Mouse (Mus musculus) kidney, embryonic 15.5 days (tissue): ENCODE results near the gene Etv6. TPM values are rescaled to one million over a fixed set of nuclear protein-coding genes. Genes with fewer than 3 reads are reported as not detected.

Source experiments
- ATAC-seq: fragments of 200-750 bp; cut with Nextera tagmentation; replicated peaks from 2 replicates; pipeline ENCODE4 v1.8.0; 2017; ENCODE audit warnings: moderate TSS enrichment; ENCODE audit not compliant: low FRiP score
- H3K27ac ChIP-seq: fragments of 300-500 bp; sonication (generic); 2 replicates; pipeline ENCODE4 v1.5.1; 2015; ENCODE audit warnings: mild to moderate bottlenecking, inconsistent platforms
- H3K27me3 ChIP-seq: fragments of 300-500 bp; sonication (generic); 2 replicates; pipeline ENCODE4 v1.6.1; 2015; ENCODE audit warnings: inconsistent platforms
- H3K36me3 ChIP-seq: fragments of 300-500 bp; sonication (generic); 2 replicates; pipeline ENCODE4 v1.6.1; 2015; ENCODE audit warnings: inconsistent platforms
- H3K4me1 ChIP-seq: fragments of 300-500 bp; sonication (generic); 2 replicates; pipeline ENCODE4 v1.6.1; 2015; ENCODE audit warnings: inconsistent platforms
- H3K4me2 ChIP-seq: fragments of 300-500 bp; sonication (generic); 2 replicates; pipeline ENCODE4 v1.6.1; 2015; ENCODE audit warnings: moderate library complexity, mild to moderate bottlenecking, inconsistent platforms
- H3K4me3 ChIP-seq: fragments of 300-500 bp; sonication (generic); replicated peaks from 2 replicates; pipeline ENCODE4 v1.5.1; 2015; ENCODE audit warnings: mild to moderate bottlenecking, inconsistent platforms
- H3K9ac ChIP-seq: fragments of 300-500 bp; sonication (generic); 2 replicates; pipeline ENCODE4 v1.6.1; 2015; ENCODE audit warnings: mild to moderate bottlenecking, inconsistent platforms
- H3K9me3 ChIP-seq: fragments of 300-500 bp; sonication (generic); replicated peaks from 2 replicates; pipeline ENCODE4 v1.6.1; 2016; ENCODE audit warnings: inconsistent platforms
- WGBS: fragments of 180-500 bp; shearing (Covaris S2); methylation state at CpG from one replicate; pipeline ENCODE4 v1.1.7; 2015; ENCODE audit warnings: mixed read lengths; 5-methylcytosine and 5-hydroxymethylcytosine counted together
- polyA plus RNA-seq: library from polyadenylated mRNA; unstranded; fragments of >200 nt; fragmentation: Nextera tagmentation; extraction: Ambion mirVana; gene quantifications from 2 replicates; pipeline ENCODE4 v1.2.1, GENCODE M21; 2015

Gene Etv6
- polyA plus RNA-seq, 1 experiment from 2014 or later: 13.0 TPM

DNA sequence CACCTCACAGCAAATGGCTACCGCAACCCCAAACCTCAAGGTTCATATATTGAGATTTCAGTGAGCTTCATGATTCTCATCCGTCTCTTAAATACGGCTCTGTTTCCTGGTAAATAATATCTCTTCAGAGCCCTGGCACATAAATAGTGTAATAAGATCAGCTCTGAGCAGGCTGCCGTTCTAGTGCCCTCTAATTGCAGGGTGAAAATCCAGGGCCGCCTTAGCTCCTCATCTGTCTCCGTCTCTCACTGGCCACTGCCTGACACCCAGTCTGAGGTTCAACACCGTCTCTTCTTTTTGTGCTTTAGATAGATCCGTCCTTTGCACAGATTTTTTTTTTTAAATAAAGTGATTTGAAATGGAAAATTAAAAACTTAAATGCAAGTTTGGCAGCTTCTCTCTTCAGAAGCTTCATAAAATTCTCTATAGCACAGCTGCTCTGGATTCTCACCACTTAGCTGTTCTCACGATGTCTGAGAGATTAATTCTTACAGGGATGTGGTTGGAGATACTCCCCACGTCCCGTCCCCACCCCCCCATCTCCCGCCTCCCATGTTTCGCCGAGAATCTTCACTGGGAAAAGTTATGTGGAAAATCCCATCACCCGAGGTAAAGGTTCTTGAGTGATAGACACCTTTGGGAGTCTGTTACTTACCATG lies 115.7 kb downstream of the Etv6 start:
- peak overlapping the region; percentile 81 for H3K27ac ChIP-seq
- no peaks in the 10 kb centered on the region for H3K9me3 ChIP-seq
- no peaks in the 10 kb centered on the region for H3K27me3 ChIP-seq
- no peak overlapping the region for H3K9ac ChIP-seq
- no peak overlapping the region for H3K4me2 ChIP-seq
- ATAC-seq: no peak
- no peak overlapping the region for H3K4me3 ChIP-seq
- 48% methylated on average over 15 of the region's 15 CpGs for WGBS
- peaks cover 47% of the 10 kb centered on the region for H3K4me1 ChIP-seq
- no peaks in the 10 kb centered on the region for H3K36me3 ChIP-seq

DNA sequence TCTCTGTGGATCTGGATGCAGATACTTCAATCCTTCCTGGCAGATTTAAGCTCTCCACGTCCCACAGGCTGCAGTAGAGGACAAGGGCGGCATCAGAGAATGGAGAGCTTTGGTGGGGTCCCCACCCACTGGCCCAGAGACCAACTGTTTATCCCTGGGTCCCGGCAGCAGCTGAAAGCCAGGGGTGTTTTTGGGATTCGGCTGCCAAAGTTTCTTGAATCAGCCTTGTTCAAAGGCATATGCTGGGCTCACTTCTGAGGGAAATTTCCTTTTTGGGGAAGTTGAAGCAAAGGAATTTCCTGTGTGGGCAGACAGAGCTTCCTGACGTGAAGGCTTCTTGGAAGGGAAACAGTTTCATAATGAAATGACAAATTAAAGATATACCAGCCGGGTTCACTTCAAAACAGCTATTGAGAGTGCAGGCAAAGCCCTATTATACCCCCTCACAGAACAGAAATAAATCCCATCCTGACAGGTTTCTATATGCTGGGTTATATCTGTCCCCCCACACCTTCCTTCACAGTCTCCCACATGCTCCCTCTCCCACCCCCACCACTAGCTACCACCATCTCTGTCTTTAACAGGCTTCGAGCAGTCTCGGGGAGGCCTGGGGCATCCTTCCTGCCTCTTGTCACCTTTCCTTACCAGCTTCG lies 116.5 kb downstream of the Etv6 start:
- Histone ChIP-seq H3K4me3 (no peak overlapping the region), H3K4me2 (no peak overlapping the region), H3K36me3 (no peaks in the 10 kb centered on the region), H3K27me3 (no peaks in the 10 kb centered on the region), H3K27ac (peak overlapping the region; percentile 81), H3K9ac (no peak overlapping the region), H3K4me1 (peaks cover 52% of the 10 kb centered on the region), H3K9me3 (no peaks in the 10 kb centered on the region)
- ATAC-seq: no peak; the same call in 1 of the 2 replicates
- WGBS: 53% methylated on average over 9 of the region's 9 CpGs

DNA sequence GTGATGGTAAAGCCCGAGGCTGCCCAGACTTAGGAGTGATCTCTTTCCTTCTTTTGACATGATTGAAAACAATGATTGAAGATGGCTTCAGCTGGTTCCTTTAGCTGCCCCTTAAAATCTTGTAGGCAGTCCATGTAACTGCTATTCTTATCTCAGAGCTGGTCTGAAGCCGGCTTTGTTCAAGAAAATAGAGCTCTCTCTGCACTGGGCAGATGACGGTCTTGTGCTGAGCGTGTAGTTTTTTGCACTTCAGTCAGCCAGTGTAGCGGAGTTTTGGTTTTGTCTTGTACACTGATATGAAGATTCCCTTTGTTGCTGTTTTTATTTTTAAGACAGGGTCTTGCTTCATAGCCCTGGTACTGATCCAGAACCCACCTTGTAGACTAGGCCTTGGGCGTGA lies 117.0 kb downstream of the Etv6 start:
- Histone ChIP-seq H3K36me3 (no peaks in the 10 kb centered on the region), H3K4me2 (no peak overlapping the region), H3K27me3 (no peaks in the 10 kb centered on the region), H3K9me3 (no peaks in the 10 kb centered on the region), H3K4me1 (peaks cover 54% of the 10 kb centered on the region), H3K9ac (no peak overlapping the region), H3K27ac (peak overlapping the region; percentile 81), H3K4me3 (no peak overlapping the region)
- WGBS: 71% methylated on average over 6 of the region's 6 CpGs
- no peak for ATAC-seq

DNA sequence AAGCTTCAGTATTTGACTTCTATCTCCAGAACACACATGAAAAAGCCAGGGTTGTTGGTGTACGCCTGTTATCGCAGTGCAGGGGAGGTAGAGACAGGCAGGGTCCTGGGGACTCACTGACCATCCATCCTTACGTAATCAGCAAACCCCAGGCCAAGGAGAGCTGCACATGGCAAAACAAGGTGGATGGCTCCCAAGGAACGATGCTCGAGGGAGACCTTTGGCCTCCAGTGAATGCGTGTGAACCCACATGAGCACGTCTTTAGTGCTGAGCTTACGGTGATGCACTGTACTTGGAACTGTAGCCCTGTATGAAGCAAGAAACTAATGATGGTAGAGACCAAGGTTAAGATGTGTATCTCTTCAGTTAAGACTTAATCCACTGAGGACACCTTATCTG lies 119.2 kb downstream of the Etv6 start:
- 86% methylated on average over 8 of the region's 8 CpGs for WGBS
- Histone ChIP-seq H3K4me1 (peaks cover 54% of the 10 kb centered on the region), H3K36me3 (no peaks in the 10 kb centered on the region), H3K4me2 (no peak overlapping the region), H3K27ac (no peak overlapping the region), H3K9me3 (no peaks in the 10 kb centered on the region), H3K4me3 (no peak overlapping the region), H3K27me3 (no peaks in the 10 kb centered on the region), H3K9ac (no peak overlapping the region)
- ATAC-seq: no peak

DNA sequence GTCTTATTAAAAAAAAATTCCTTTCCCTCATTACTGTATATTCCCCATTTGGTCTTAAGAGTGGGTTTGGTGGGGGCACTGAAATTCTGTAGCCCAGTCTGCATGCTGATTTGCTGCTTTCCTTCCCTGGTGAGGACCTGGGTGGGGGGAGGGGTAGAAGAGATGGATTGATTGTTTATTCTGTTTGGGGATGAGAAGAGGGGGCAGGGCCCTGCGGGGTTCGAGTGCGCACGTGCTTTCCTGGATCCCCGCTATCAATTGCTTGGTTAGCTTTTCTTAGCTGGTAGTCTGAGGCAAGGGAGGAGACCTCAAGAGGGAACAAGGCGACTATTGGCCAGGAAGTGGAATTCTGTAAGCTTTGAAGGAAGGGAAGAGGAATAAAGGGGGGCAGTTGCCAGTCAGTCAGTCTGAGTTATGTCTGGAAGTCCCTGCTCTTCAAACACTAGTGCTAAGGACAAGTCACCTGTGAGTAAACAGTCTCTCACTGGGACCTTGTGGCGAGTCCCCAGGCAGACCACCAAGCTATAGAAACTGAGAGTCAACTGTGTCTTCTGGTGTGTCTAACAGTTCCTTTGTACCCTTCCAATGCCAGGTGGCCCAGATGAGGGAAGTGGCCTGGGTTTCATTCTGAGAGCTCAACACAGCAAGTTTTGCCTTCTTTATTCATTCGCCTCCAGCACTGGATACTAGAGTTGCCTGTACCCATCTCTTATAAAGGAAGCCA lies 120.6 kb downstream of the Etv6 start:
- Histone ChIP-seq H3K9ac (no peak overlapping the region), H3K4me2 (no peak overlapping the region), H3K9me3 (no peaks in the 10 kb centered on the region), H3K27ac (no peak overlapping the region), H3K4me3 (no peak overlapping the region), H3K4me1 (peaks cover 48% of the 10 kb centered on the region), H3K36me3 (0 out of 2 replicates have a peak, but pooled peaks cover 2% of the 10 kb centered on the region), H3K27me3 (no peaks in the 10 kb centered on the region)
- 48% methylated on average over 8 of the region's 8 CpGs for WGBS
- no peak for ATAC-seq

DNA sequence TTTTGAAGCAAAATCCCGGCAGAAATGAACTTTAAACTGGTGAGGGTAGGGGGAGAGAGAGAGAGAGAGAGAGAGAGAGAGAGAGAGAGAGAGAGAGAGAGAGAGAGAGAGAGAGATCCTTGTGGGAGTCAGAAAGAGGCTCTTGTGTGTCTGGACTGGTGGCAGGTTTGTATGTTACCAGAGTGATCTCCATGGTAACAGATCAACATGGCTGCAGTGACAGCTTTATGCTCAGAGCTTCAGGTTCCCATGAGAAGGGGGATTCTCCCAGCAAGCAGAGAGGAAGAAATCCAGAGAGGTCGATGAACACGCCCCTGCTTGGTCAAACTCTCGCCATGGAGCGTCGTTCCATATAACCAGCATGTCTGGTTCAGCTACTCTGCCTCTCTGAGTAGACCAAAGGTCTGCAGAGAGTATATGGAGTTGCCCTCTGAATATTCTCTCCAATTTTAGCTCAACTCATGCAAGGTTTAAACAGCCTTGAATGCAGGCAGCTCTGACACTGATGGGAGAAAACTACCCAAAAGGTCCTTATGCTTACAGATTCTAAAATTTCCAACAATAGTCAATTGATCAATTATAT lies 122.1 kb downstream of the Etv6 start:
- ATAC-seq: 0 out of 2 replicates have a peak, but pooled peaks have one; percentile 40

DNA sequence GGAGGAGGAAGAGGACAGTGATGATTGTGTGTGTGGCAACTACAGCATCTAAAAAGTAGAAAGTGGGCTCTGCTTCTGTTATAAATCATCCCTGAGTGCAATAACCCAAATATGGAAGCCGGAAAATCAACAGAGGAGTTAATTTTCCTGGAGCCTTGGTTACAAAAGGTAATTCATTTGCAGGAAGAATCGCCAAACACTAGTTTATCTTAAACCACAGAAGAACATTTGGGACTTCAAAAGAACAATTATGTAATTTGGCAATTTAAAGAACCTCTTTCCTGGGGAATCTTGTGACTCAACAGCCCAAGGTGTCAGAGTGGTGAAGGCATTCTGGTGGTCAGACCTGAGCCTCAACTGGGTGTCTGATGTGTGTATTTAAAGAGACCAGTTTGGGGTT lies 122.7 kb downstream of the Etv6 start:
- no peak overlapping the region for H3K4me2 ChIP-seq
- 59% methylated on average over 2 of the region's 2 CpGs for WGBS
- no peaks in the 10 kb centered on the region for H3K27me3 ChIP-seq
- no peaks in the 10 kb centered on the region for H3K9me3 ChIP-seq
- H3K4me1 ChIP-seq: peaks cover 37% of the 10 kb centered on the region
- 0 out of 2 replicates have a peak, but pooled peaks cover 5% of the 10 kb centered on the region for H3K36me3 ChIP-seq
- no peak overlapping the region for H3K4me3 ChIP-seq
- no peak for ATAC-seq
- no peak overlapping the region for H3K27ac ChIP-seq
- H3K9ac ChIP-seq: no peak overlapping the region

More for the DNA sequence above, 122.1 kb downstream of the Etv6 start:
- 31% methylated on average over 6 of the region's 6 CpGs for WGBS
- Histone ChIP-seq H3K36me3 (0 out of 2 replicates have a peak, but pooled peaks cover 5% of the 10 kb centered on the region), H3K4me3 (no peak overlapping the region), H3K27ac (no peak overlapping the region), H3K4me1 (peaks cover 41% of the 10 kb centered on the region), H3K9ac (no peak overlapping the region), H3K9me3 (no peaks in the 10 kb centered on the region), H3K4me2 (no peak overlapping the region), H3K27me3 (no peaks in the 10 kb centered on the region)

DNA sequence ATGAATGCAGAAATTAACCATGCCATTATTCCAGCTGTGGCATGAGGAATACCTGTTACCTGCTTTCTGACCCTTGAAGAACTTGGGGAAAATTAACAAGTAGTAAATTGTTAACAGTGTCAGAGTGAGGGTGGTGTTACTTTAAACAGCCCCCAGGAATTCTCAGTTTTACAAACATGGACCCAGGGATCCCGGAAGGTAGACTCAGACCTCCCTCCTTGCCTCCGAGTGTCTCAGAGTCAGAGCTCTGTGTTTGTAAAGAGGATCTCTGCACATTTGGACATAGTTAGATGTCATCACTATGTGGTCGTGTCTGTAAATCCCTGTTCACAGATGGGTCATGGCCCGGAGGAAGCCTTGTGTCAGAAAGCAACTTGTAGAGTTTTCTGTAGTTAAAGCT lies 124.2 kb downstream of the Etv6 start:
- H3K36me3 ChIP-seq: 0 out of 2 replicates have a peak, but pooled peaks cover 5% of the 10 kb centered on the region
- no peak overlapping the region for H3K27ac ChIP-seq
- no peak for ATAC-seq
- no peaks in the 10 kb centered on the region for H3K9me3 ChIP-seq
- WGBS: 72% methylated on average over 4 of the region's 4 CpGs
- H3K9ac ChIP-seq: no peak overlapping the region
- no peaks in the 10 kb centered on the region for H3K27me3 ChIP-seq
- H3K4me2 ChIP-seq: no peak overlapping the region
- no peak overlapping the region for H3K4me3 ChIP-seq
- H3K4me1 ChIP-seq: peaks cover 41% of the 10 kb centered on the region

DNA sequence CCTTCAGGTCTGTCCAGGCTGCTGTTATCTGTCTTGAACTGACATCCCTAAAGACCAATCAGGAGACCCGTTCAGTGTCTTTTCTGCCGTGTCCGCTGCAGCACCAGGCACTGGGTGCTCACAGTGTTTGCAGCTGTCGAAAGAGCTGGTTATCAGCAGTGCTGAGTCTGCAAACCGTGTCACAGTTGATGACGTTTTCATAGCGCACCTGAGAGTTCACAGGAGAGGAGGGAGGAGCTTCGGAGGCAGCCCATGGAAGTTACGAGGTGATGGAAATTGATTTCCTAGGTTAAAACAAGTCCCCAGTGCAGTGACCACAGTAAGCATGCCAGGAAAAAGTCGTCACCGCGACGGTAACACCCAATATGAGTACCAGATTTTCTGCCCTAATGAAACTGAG lies 125.5 kb downstream of the Etv6 start:
- no peaks in the 10 kb centered on the region for H3K27me3 ChIP-seq
- no peaks in the 10 kb centered on the region for H3K9me3 ChIP-seq
- ATAC-seq: no peak
- H3K36me3 ChIP-seq: 0 out of 2 replicates have a peak, but pooled peaks cover 5% of the 10 kb centered on the region
- no peak overlapping the region for H3K4me3 ChIP-seq
- no peak overlapping the region for H3K9ac ChIP-seq
- 62% methylated on average over 13 of the region's 13 CpGs for WGBS
- no peak overlapping the region for H3K27ac ChIP-seq
- H3K4me1 ChIP-seq: peaks cover 38% of the 10 kb centered on the region
- H3K4me2 ChIP-seq: no peak overlapping the region

DNA sequence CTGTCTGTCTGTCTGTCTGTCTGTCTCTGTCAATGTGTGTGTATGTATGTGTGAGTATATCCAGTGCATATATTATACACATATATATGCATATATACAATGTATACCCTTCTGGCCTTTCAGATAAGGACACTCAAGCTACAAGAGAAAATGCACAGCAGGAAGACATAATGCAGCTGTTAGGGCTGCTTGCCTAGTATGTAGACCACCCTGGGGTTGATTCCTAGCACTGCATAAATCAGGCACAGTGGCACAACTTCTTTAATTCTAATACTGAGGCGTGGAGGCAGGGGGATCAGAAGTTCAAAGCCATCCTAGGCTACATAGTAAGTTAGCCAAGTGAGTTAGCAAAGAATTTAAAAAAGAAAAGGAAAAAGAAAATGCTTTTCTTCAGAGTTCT lies 127.8 kb downstream of the Etv6 start:
- Histone ChIP-seq H3K4me1 (peaks cover 30% of the 10 kb centered on the region), H3K9me3 (no peaks in the 10 kb centered on the region), H3K36me3 (0 out of 2 replicates have a peak, but pooled peaks cover 5% of the 10 kb centered on the region), H3K27ac (no peak overlapping the region), H3K27me3 (no peaks in the 10 kb centered on the region), H3K4me2 (no peak overlapping the region), H3K9ac (no peak overlapping the region), H3K4me3 (no peak overlapping the region)
- 84% methylated on average over 1 of the region's 1 CpGs for WGBS
- no peak for ATAC-seq

DNA sequence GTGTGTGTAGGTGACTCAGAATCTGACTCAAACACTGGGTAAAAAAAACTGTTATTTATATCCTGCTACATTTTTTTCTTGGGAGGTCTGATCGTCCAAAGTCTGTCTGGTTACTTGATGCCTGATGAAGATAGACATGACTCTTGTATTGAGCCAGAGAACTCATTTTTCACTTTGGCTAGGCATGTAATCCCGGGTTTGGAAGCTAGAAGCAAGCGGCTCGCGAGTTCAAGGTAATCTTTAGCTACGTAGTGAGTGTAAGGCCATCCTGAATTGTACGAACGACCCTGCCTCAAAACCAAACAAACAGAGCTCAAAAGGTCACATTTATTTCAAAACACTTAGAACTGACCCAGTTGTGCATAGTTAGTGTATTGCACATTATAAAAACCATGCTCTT lies 128.9 kb downstream of the Etv6 start:
- Histone ChIP-seq H3K4me3 (no peak overlapping the region), H3K4me1 (peaks cover 37% of the 10 kb centered on the region), H3K27ac (no peak overlapping the region), H3K4me2 (no peak overlapping the region), H3K9me3 (no peaks in the 10 kb centered on the region), H3K36me3 (0 out of 2 replicates have a peak, but pooled peaks cover 5% of the 10 kb centered on the region), H3K9ac (no peak overlapping the region), H3K27me3 (no peaks in the 10 kb centered on the region)
- WGBS: 71% methylated on average over 8 of the region's 8 CpGs
- no peak for ATAC-seq

DNA sequence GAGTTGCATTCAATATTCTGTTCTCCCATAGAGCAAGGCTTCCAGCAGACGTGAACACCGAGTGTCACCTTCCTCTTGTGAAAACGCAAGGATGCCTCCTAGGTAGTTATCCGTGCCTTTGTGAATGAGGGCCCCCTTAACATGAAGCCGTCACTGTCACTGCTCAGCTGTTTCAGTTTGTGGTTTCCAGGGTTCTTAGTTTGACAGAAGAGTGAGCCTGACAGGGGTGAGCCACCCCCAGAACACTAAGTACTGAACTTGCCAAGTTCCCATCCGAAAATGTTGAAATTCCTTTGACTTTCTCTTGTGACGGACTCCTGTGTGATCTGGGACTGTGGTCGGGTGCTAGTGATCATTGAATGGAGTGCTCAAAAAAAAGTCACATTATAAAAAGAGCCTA lies 129.5 kb downstream of the Etv6 start:
- Histone ChIP-seq H3K9me3 (no peaks in the 10 kb centered on the region), H3K27ac (no peak overlapping the region), H3K9ac (no peak overlapping the region), H3K4me1 (peaks cover 31% of the 10 kb centered on the region), H3K36me3 (0 out of 2 replicates have a peak, but pooled peaks cover 5% of the 10 kb centered on the region), H3K4me3 (no peak overlapping the region), H3K27me3 (no peaks in the 10 kb centered on the region), H3K4me2 (no peak overlapping the region)
- ATAC-seq: no peak
- 68% methylated on average over 8 of the region's 8 CpGs for WGBS
